Mouse (Mus musculus): Measurements from ENCODE around the gene Mettl7b.

DNA sequence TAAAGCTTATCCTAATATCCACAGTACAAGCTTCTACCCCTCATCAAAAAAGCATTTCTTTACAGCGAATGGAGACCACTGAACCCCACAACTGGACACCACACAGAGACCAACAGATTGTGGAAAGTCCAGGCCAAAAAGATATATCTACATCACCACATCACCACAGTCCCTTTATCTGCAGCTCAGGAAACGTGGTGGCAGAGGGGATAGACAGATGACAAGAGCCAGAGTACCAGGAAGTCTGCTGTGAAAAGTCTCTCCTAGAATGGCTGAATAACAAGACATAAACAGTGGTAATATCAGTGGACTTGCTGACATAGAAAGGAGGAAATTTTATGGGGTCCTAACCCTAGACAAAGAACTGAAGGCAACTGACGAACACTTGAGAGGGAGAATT, 15.6 kb upstream of the Mettl7b start:
- no peak for TF ChIP-seq CTCF (IDR thresholded peaks at IDR 0.05; ENCODE audit: low read depth)
- TF ChIP-seq EP300 (IDR thresholded peaks at IDR 0.05; ENCODE audit: low read depth): no peak
